Mouse (Mus musculus): ENCODE measurements around the gene Vdr. TPM values are rescaled to one million over a fixed set of nuclear protein-coding genes. Genes with fewer than 3 reads are reported as not detected.
A peak's percentile ranks its signal among the peaks of the same experiment; 100 is the strongest.

The Vdr gene
- polyA plus RNA-seq (2014; fragmentation: Nextera tagmentation; extraction: Ambion mirVana): not detected in 2 replicates

GRCm38 (mm10) chr15:97910530-97910929 is at the start of gene Vdr:
Gene Vdr (minus strand): TSS chr15:97910630.
- WGBS: 98% methylated on average over 2 of the region's 2 CpGs
- DNase-seq (no peak), ATAC-seq (ENCODE audit: low FRiP score, low TSS enrichment) (no peak)
- H3K4me2 ChIP-seq (ENCODE audit: low read length): no peak within 1 kb of the TSS
- H3K4me1 ChIP-seq (ENCODE audit: control insufficient read depth, insufficient read depth, low read length): peaks cover 14% of the 10 kb centered on the region; the same call in 1 of the 2 replicates
- H3K36me3 ChIP-seq (ENCODE audit: control insufficient read depth, insufficient read depth, low read length): no peaks in the 10 kb centered on the region
- H3K27me3 ChIP-seq (ENCODE audit: control insufficient read depth, insufficient read depth, low read length): peaks cover 23% of the 10 kb centered on the region
- H3K27ac ChIP-seq (replicated peaks; ENCODE audit: low read depth, low read length): no peak within 1 kb of the TSS
- no peak within 1 kb of the TSS for H3K4me3 ChIP-seq (replicated peaks; ENCODE audit: low read depth, low read length)
- H3K9ac ChIP-seq (replicated peaks; ENCODE audit: low read length): no peak within 1 kb of the TSS
- no peaks in the 10 kb centered on the region for H3K9me3 ChIP-seq (ENCODE audit: control insufficient read depth, low read length)

- no peak overlapping the region for H3K9ac ChIP-seq (replicated peaks; ENCODE audit: low read length)
- no peak overlapping the region for H3K4me3 ChIP-seq (replicated peaks; ENCODE audit: low read depth, low read length)
- H3K27me3 ChIP-seq (ENCODE audit: control insufficient read depth, insufficient read depth, low read length): no peaks in the 10 kb centered on the region
- H3K4me2 ChIP-seq (ENCODE audit: low read length): no peak overlapping the region
- no peak overlapping the region for H3K27ac ChIP-seq (replicated peaks; ENCODE audit: low read depth, low read length)
- DNase-seq: no peak
- H3K4me1 ChIP-seq (ENCODE audit: control insufficient read depth, insufficient read depth, low read length): no peaks in the 10 kb centered on the region
- no peak for ATAC-seq (ENCODE audit: low FRiP score, low TSS enrichment)
- no peaks in the 10 kb centered on the region for H3K9me3 ChIP-seq (ENCODE audit: control insufficient read depth, low read length)
- 79% methylated on average over 11 of the region's 11 CpGs for WGBS
- H3K36me3 ChIP-seq (ENCODE audit: control insufficient read depth, insufficient read depth, low read length): no peaks in the 10 kb centered on the region
Measured at GRCm38 (mm10) chr15:97956416-97956815, 46.0 kb upstream of the Vdr start.

- Histone ChIP-seq H3K27ac (replicated peaks; ENCODE audit: low read depth, low read length) (no peak overlapping the region), H3K4me3 (replicated peaks; ENCODE audit: low read depth, low read length) (no peak overlapping the region), H3K9ac (replicated peaks; ENCODE audit: low read length) (no peak overlapping the region), H3K27me3 (ENCODE audit: control insufficient read depth, insufficient read depth, low read length) (no peaks in the 10 kb centered on the region), H3K4me1 (ENCODE audit: control insufficient read depth, insufficient read depth, low read length) (no peaks in the 10 kb centered on the region), H3K4me2 (ENCODE audit: low read length) (no peak overlapping the region), H3K36me3 (ENCODE audit: control insufficient read depth, insufficient read depth, low read length) (no peaks in the 10 kb centered on the region), H3K9me3 (ENCODE audit: control insufficient read depth, low read length) (no peaks in the 10 kb centered on the region)
- ATAC-seq (ENCODE audit: low FRiP score, low TSS enrichment) (no peak), DNase-seq (peak; percentile 48)
- 21% methylated on average over 4 of the region's 4 CpGs for WGBS
Measured at GRCm38 (mm10) chr15:97955742-97956141, 45.3 kb upstream of the Vdr start.

- ATAC-seq (ENCODE audit: low FRiP score, low TSS enrichment): no peak
- H3K4me3 ChIP-seq (replicated peaks; ENCODE audit: low read depth, low read length): no peak overlapping the region
Measured at GRCm38 (mm10) chr15:97955286-97955685, 44.9 kb upstream of the Vdr start.

GRCm38 (mm10) chr15:97954671-97955070 is 44.2 kb upstream of the Vdr start:
- DNase-seq: no peak
- 86% methylated on average over 8 of the region's 8 CpGs for WGBS
- ATAC-seq (ENCODE audit: low FRiP score, low TSS enrichment): no peak

More at GRCm38 (mm10) chr15:97955286-97955685, 44.9 kb upstream of the Vdr start:
- Histone ChIP-seq H3K4me1 (ENCODE audit: control insufficient read depth, insufficient read depth, low read length) (no peaks in the 10 kb centered on the region), H3K27me3 (ENCODE audit: control insufficient read depth, insufficient read depth, low read length) (no peaks in the 10 kb centered on the region), H3K36me3 (ENCODE audit: control insufficient read depth, insufficient read depth, low read length) (no peaks in the 10 kb centered on the region), H3K4me2 (ENCODE audit: low read length) (no peak overlapping the region), H3K9me3 (ENCODE audit: control insufficient read depth, low read length) (no peaks in the 10 kb centered on the region), H3K27ac (replicated peaks; ENCODE audit: low read depth, low read length) (no peak overlapping the region), H3K9ac (replicated peaks; ENCODE audit: low read length) (no peak overlapping the region)
- 75% methylated on average over 1 of the region's 1 CpGs for WGBS
- DNase-seq: no peak

GRCm38 (mm10) chr15:97952889-97953189 is 42.4 kb upstream of the Vdr start:
- Histone ChIP-seq H3K4me1 (ENCODE audit: control insufficient read depth, insufficient read depth, low read length) (no peaks in the 10 kb centered on the region), H3K27me3 (ENCODE audit: control insufficient read depth, insufficient read depth, low read length) (no peaks in the 10 kb centered on the region), H3K4me3 (replicated peaks; ENCODE audit: low read depth, low read length) (no peak overlapping the region), H3K9me3 (ENCODE audit: control insufficient read depth, low read length) (no peaks in the 10 kb centered on the region), H3K9ac (replicated peaks; ENCODE audit: low read length) (no peak overlapping the region), H3K4me2 (ENCODE audit: low read length) (no peak overlapping the region), H3K27ac (replicated peaks; ENCODE audit: low read depth, low read length) (no peak overlapping the region), H3K36me3 (ENCODE audit: control insufficient read depth, insufficient read depth, low read length) (no peaks in the 10 kb centered on the region)
- ATAC-seq (ENCODE audit: low FRiP score, low TSS enrichment) (no peak), DNase-seq (no peak)
- 76% methylated on average over 4 of the region's 4 CpGs for WGBS

More at GRCm38 (mm10) chr15:97954671-97955070, 44.2 kb upstream of the Vdr start:
- H3K9ac ChIP-seq (replicated peaks; ENCODE audit: low read length): no peak overlapping the region
- H3K36me3 ChIP-seq (ENCODE audit: control insufficient read depth, insufficient read depth, low read length): no peaks in the 10 kb centered on the region
- no peak overlapping the region for H3K27ac ChIP-seq (replicated peaks; ENCODE audit: low read depth, low read length)
- H3K4me3 ChIP-seq (replicated peaks; ENCODE audit: low read depth, low read length): no peak overlapping the region
- H3K4me1 ChIP-seq (ENCODE audit: control insufficient read depth, insufficient read depth, low read length): no peaks in the 10 kb centered on the region
- H3K9me3 ChIP-seq (ENCODE audit: control insufficient read depth, low read length): no peaks in the 10 kb centered on the region
- H3K4me2 ChIP-seq (ENCODE audit: low read length): no peak overlapping the region
- H3K27me3 ChIP-seq (ENCODE audit: control insufficient read depth, insufficient read depth, low read length): no peaks in the 10 kb centered on the region

- H3K27ac ChIP-seq (replicated peaks; ENCODE audit: low read depth, low read length): no peak overlapping the region
- WGBS: 16% methylated on average over 16 of the region's 16 CpGs
- ATAC-seq (ENCODE audit: low FRiP score, low TSS enrichment) (peak; percentile 31; the same call in 1 of the 2 replicates), DNase-seq (peak; percentile 93)
- H3K4me1 ChIP-seq (ENCODE audit: control insufficient read depth, insufficient read depth, low read length): no peaks in the 10 kb centered on the region
- no peaks in the 10 kb centered on the region for H3K36me3 ChIP-seq (ENCODE audit: control insufficient read depth, insufficient read depth, low read length)
- no peak overlapping the region for H3K9ac ChIP-seq (replicated peaks; ENCODE audit: low read length)
- peak overlapping the region; percentile 31; the same call in 1 of the 2 replicates for H3K4me2 ChIP-seq (ENCODE audit: low read length)
- H3K27me3 ChIP-seq (ENCODE audit: control insufficient read depth, insufficient read depth, low read length): no peaks in the 10 kb centered on the region
- no peaks in the 10 kb centered on the region for H3K9me3 ChIP-seq (ENCODE audit: control insufficient read depth, low read length)
- H3K4me3 ChIP-seq (replicated peaks; ENCODE audit: low read depth, low read length): no peak overlapping the region
Measured at GRCm38 (mm10) chr15:97952137-97952888, 41.9 kb upstream of the Vdr start.

GRCm38 (mm10) chr15:97950240-97950639 is 39.8 kb upstream of the Vdr start:
- Histone ChIP-seq H3K4me3 (replicated peaks; ENCODE audit: low read depth, low read length) (no peak overlapping the region), H3K36me3 (ENCODE audit: control insufficient read depth, insufficient read depth, low read length) (no peaks in the 10 kb centered on the region), H3K9me3 (ENCODE audit: control insufficient read depth, low read length) (no peaks in the 10 kb centered on the region), H3K27me3 (ENCODE audit: control insufficient read depth, insufficient read depth, low read length) (no peaks in the 10 kb centered on the region), H3K9ac (replicated peaks; ENCODE audit: low read length) (no peak overlapping the region), H3K27ac (replicated peaks; ENCODE audit: low read depth, low read length) (no peak overlapping the region), H3K4me2 (ENCODE audit: low read length) (no peak overlapping the region), H3K4me1 (ENCODE audit: control insufficient read depth, insufficient read depth, low read length) (no peaks in the 10 kb centered on the region)
- 84% methylated on average over 7 of the region's 7 CpGs for WGBS
- ATAC-seq (ENCODE audit: low FRiP score, low TSS enrichment) (no peak), DNase-seq (no peak)

- Histone ChIP-seq H3K27me3 (ENCODE audit: control insufficient read depth, insufficient read depth, low read length) (no peaks in the 10 kb centered on the region), H3K9me3 (ENCODE audit: control insufficient read depth, low read length) (no peaks in the 10 kb centered on the region), H3K27ac (replicated peaks; ENCODE audit: low read depth, low read length) (no peak overlapping the region), H3K4me2 (ENCODE audit: low read length) (no peak overlapping the region), H3K9ac (replicated peaks; ENCODE audit: low read length) (no peak overlapping the region), H3K4me3 (replicated peaks; ENCODE audit: low read depth, low read length) (no peak overlapping the region), H3K36me3 (ENCODE audit: control insufficient read depth, insufficient read depth, low read length) (no peaks in the 10 kb centered on the region), H3K4me1 (ENCODE audit: control insufficient read depth, insufficient read depth, low read length) (no peaks in the 10 kb centered on the region)
- no peak for ATAC-seq (ENCODE audit: low FRiP score, low TSS enrichment)
- 82% methylated on average over 3 of the region's 3 CpGs for WGBS
- DNase-seq: no peak
Measured at GRCm38 (mm10) chr15:97949706-97950105, 39.3 kb upstream of the Vdr start.
